Mouse (Mus musculus) embryo, embryonic 10 days (tissue): ENCODE results near the gene Clybl.

ENCODE experiments used
- DNase-seq: peaks from one replicate; pipeline ENCODE4 v3.0.0-alpha.2; 2015; ENCODE audit warnings: low spot score

Gene Clybl

DNA sequence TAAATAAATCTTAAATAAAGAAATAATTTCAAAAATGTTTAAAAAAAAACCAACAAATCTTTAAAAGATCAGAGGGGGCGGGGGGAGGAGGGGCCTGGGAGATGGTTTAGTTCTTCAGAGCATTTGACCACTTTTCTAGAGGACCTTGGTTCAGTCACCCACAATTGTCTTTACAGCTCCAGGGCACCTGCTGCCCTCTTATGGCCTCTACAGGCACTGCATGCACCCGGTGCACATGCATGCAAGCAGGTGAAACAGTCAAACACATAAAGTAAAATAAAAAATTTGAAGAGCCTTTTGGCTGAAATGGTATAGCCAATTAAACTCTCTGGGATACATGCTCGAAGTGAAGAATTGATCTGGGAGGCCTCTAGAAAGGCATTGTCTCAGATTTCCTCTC lies 67.6 kb downstream of the Clybl start:
- DNase-seq: no peak

DNA sequence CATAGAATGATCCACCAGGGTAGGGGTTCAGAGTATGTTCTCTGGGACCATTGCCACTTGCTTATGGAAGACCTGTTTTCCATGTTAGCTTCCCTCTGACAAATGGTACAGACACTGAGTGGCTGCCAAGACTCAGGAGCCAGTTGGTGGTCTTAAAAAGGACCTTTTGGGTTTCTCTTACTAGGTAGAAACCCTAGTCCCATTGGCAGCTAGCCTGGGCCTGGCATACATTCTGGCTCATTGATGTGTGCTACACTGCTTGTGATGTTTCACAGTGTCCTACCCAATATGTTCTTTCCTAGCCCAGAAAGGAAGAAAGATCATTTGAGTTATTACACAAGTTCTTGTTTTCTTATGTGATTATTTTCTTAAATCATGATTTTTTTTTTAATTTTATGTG lies 69.8 kb downstream of the Clybl start:
- DNase-seq: no peak

DNA sequence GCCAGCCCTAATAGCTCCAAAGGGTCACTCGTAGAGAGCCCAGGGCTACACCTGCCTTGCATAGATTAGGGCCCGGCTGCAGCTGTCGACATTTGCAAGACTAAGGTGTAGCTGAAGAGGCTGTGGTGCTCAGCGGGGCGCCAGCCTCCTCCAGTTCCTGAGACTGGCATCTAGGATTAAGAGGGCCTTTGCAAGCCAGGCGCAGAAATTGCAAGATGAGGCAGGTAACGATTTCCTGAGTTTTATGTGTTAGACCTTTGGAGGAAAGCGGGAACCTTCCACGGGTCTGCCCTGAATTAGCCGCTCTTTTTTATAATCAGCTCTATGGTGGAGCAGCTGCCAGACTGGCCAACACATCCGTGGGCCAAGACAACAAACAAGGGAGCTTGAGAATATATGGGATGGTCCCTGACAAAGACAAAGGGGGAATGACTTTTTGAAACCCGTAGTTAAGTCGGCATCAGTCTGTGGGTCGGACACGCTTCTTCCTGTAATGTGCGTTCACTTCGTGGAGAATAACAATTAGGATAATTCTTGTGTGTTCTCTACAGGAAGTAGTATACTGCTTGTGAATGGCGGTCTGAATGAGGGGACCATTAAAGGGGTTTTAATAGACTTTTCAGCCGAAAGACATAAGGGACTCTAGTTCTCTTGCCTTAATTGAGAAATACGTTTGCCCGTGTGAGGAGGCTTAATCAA lies 74.2 kb downstream of the Clybl start:
- no peak for DNase-seq

DNA sequence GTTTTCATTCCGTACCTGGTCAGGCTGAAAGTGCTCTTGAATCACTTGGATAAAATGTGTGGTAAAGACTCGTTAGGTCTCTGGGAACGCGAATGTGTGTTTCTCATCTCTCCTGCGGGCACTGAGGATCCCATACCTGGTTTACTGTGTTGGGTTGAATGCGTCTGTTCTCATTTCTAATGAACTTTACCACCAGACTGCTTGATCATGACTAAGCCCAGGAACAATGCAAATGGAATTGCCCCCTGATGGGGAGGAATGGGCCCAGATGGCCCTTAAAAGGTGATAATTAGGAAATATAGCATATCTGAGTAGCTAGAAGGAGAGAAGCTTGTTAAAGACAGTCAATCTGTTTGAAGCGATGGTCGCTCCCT lies 74.7 kb downstream of the Clybl start:
- DNase-seq: no peak

DNA sequence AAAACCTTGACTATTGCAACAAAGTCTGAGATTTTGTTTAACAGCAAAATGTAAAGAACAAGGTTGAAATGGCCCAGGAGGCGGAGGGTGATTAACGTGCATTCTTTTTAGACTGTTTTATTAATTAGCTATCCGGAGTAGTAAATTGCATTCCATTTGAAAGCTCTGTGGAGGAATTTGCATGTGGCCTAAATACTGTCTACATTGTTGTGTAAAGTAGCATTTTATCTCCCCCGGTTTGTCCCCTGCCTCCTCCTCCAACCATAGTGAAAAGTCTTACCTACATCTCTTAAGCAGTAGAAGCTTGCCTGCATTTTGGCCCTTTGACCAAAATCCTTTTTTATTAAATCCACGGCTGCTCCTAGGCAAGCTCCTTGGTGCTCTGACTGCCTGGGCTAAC lies 76.8 kb downstream of the Clybl start:
- DNase-seq: no peak

DNA sequence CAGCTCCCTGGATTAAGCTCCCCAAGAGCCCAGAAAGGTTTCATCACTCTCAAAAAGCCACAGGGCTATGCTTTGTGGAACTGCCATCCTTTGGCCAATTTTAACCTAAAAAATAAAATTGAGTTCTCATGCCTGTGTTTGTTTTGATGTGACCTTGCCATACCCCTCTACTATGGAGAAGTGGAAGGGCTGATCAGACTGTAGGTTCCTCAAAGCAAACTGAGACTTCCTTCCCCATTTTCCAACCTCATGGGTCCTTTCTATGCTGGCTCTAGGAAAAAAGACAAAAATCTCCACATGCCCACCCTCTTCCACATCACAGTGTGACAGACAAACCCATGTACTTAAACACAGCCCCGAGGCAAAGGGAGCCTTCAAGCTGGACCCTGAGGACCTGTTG lies 79.7 kb downstream of the Clybl start:
- no peak for DNase-seq

DNA sequence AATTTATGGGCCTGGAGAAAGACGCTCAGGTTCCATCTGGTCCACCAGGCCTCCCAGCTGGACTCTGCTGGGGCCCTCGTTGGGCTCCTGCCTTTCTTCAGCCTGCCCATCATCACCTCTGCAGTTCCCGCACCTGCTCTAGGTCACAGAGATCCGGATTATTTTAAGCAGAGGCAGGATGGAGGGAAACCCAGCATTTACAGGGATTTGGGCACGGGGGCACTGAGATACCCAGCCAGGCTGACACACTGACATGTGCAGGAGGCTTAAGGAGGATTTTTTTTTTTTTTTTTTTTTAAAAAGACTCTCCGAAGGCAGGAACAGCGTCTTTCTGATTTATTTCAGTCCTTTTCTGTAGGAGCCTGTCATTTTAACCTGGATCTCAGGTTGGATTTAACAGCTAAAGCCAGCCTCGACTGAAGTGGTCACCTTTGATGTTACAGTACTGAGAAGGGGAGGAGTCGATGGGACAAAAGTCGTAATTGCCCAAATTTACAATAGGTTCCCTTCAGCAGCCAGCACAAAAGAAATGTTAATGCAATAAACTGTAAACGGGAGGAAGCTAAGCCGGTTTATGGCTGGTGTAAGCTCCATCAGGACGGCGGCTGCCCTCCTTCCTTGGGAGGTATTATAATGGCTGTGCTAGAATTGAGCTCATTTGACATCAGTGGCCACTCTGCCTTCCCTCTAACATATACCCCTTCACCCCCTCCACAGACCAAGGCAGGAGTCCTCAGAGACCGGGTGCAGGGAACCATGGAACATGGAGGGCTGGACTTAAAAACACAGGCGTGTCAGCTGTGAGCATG lies 81.6 kb downstream of the Clybl start:
- no peak for DNase-seq

DNA sequence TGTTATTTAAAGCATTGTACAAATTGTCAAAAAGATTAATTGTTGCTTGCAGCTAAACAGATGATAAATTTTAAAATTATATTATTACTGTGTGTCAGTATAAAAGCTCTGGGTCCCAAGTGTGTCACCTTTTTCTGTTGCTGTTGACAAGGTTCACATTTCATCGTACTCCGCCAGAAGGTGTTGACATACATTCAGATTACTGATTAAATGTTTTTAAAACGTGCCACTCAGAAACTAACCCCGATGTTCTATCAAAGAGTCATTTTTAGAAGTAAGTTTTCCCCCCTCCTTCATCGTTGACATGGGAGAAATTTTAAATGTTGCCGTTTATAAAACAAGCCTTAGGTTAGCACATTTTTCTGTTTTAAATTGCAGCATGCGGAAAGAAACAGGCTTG lies 83.7 kb downstream of the Clybl start:
- no peak for DNase-seq

DNA sequence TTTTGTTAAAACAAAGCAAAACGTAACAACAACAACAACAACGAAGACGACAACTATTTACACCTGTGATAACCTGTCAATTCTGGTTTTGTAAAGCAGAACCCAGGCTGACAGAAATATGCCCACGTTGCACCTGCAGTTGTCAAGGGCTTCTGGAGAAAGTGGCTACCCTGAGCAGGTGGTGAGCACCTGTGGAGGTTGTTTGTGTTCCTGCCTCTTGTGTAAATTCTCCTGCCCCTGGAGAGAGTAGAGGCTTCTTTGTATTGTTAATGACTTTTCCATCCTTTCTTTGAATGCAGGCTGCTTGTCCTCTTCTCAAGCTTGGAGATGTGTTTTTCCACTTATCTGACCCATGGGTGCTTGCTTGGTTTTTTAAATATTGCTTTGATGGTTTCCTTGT lies 86.1 kb downstream of the Clybl start:
- DNase-seq: no peak

DNA sequence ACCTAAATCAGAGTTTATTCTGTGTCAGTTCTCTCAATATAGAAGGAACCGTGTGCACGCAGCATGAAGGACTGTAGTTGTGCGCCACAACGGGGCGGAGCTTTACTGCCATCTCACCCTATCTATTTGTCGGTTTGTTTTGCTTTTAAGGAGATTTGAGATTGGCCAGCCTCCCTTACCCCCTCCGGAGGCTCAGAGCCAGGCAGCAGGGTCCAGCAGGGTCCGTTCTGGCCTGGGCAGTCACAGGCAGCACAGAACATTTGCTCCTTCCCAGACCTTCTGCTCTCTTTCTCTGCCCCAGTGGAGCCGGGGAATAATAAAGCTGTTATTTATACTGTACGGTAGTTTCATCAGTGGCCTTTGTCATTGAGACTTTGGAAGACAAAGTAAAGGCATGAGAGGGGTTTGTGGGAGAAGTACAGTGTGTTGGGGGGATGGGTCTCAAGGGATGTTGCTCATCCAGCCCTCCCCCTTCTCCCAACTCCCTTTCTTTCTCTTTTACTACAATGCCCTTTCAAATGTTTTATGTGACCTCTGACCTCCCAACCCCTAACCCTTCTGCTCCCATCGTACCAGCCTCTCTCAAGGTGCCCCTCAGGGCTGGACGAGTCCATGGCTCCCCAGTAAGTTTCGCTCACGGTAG lies 89.7 kb downstream of the Clybl start:
- peak; percentile 40 for DNase-seq

DNA sequence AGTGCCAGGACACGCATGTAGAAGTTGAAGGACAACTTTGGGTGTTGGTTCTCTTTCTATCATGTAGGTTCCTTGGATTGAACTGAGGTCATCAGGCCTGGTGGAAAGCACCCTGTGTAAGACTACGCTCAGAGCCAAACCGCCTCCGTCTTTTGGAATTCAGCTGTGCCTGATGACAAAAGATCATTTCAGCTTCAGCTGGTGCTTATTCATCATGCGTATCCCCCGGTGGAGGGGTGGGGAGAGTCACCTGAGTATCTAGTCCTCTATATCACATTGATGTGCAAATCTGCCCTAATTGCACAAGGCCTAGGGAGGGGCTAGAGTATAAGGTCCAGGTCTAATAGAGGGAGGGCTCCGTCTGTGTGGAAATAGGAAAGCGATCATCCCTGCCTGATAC lies 95.6 kb downstream of the Clybl start:
- DNase-seq: no peak

DNA sequence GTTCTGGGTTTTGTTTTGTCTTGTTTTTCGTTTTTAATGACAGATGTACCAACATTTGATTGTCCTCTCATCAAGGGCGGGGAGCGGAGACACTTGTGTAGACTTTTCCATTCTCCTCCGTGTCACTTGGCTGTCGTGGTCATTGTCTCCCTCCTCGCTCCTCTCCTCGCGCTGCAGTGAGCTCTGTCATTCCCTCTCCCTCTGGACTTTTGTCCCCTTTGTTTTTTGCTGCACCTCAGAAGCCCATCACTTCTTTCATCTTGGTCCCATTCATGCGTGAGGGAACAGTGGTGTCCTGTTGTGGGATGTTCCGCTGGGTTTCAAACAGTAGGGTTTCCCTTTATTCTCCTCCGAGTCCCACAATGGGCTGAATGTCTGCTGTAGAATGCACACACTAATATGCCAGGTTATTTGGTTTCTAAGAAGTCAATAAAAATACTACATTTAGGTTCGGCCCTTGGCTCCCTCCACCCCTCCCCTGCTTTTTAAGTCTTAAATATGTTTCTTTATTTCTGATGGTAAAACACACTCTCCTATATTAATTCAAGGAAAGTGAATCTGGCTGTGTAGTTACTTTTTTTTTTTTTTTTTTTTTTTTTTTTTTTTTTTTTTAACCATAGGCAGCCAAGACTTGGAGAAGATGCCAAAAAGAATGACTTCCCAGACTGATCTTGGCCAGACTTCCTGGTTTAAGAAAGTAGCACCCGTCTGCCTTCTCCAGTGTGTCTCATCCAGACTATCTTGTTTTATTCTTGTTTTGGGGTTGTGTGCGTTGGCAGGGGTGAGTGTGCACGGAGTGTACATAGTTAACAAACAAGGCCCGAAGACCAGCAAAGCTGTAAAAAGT lies 98.2 kb downstream of the Clybl start:
- DNase-seq: peak; percentile 73

DNA sequence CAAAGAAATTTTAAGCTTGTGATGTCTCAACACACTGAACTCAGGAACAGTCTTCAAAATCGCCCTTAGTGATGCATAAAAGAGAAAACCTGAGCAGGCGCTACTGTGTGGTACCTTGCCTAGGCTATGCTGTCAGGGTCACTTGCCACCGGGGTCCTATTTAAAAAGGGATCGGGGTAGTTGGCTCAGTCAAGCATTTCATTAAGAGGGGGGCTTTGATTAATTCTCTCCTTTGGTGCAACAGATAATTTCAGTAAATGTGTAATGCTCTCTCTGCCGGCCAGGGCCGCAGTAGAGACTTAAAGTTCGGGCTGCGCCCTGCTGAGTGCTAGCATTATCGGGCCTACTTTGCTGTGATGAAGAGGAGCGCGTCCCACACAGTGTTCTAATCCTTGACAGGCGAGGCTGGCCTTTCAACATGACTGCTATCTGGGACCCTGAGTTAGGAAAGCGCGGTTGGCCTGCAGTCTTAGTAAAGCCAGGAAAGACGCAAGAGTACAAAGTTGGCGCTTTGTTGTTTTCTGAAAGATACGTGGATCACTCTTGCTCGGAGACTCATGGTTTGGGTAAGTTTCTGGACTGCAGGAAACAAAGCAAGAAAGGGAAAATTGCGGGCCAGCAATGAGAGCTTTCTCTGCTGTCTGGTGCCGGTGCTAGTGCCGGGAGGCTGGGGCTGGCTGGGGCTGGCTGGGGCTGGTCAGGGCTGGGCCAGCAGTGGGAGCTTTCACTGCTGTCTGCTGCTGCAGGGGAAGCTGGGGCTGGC lies 99.0 kb downstream of the Clybl start:
- peak; percentile 63 for DNase-seq

DNA sequence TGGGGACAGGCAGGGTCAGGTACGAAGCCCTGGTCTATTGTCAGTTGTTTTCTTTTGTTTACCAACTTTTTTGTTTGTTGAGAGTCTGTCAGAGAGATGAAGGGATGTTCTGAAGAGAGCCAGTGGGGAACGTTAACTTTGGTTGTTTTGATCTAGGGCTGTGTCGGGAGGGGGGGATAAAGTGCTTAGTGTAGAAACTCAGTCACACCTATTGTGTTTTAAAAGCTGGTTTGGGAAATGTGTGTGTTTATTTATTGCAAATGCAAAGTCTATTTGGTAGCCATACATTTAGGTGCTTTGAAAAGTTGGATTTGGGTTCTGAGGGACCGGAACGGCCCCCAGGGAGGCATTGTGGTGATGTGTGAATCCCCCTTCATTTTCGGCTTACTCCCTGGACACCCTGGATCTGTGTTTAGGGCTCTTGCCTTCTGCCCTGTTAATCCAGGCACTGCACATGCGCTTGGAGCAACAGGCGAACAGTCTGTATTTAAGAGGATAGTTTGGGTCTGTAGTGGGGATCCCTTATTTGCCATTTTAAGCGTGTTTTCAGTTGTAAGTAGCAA lies 99.6 kb downstream of the Clybl start:
- DNase-seq: peak; percentile 48

DNA sequence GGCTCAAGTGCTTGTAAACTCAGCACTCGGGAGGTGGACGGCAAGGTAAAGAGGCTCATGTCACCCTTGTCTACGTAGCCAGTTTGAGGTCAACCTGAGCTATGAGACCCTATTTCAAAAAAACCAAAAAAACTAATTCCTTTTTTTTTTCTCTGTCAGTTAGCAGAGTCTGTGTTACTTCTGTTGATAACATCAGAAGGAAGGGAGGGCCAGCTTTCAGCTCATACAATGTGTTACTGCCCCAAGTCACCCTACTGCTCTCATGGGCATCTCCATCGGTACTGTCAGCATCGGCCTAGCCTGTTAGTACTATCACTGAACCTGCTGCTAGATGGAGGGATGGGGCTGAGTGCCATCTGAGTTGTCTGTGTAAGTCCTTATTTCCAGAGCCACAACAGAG lies 102.5 kb downstream of the Clybl start:
- no peak for DNase-seq

DNA sequence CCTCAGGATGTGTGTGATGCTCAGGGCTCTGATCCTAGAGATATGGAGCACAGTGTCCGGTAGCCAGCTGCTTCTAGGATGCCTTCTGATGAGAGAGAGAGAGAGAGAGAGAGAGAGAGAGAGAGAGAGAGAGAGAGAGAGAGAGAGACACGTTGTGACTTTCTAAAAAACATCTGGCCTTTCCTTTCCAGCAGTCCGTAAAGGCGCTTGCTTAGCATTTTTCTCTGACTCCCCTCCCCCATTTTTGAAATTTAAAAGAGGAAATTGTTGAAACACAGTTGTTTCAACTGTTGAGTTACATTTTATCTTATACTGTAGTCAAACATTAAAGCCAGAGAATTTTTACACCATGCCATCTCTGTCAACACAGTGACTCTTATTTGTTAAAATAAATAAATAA lies 114.9 kb downstream of the Clybl start:
- DNase-seq: no peak

DNA sequence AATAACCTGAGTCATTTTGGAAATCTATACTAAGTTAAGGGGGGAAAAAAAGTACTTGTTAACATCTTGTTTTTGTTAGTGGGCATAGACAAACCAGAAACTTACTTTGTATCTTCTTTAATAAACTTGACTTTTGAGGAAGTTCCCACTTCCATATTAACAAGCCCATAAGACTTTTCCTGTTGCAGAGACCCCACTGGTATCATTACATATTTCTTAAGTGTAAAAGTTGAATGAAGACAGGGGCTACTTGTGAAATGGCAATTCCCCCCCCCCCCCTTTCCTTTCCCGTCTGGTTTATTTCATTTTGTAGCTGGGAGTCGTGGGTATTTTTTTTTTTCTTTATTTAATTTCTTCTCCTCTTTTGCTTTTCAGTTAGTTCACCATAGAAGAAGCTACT lies 115.4 kb downstream of the Clybl start:
- no peak for DNase-seq

DNA sequence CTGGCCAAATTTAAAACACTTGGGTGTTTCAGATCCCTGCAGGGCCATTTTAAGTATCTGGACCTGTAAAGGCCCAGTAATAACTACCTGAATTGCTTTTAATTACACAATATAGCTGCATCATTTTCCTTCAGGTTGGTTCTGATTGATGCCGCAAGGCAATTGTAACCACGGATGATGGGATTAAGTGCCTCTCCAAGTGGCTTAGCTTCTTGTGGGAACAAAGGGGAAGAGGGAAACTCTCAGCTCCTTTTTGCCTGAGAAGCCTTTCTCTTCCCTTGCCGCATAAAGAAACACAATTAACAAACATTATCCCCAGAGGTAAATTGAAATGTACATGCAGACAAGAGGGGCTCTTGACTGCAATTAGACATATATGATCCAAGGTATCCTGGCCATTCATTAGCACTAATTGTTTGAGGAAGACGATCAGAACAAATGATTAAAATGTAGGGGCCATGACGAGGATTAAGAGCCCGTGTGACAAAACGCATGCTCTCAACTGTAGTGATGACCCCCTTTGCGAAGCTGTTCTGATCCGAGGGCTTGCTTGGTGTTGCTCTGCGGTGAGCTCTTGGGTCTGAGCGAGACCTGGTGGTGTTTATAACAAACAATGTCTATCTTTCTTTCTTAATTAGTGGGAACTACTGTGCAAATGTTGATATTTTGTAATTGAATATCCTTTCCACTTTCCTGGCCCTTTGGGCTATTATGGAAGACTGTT lies 116.0 kb downstream of the Clybl start:
- DNase-seq: no peak

DNA sequence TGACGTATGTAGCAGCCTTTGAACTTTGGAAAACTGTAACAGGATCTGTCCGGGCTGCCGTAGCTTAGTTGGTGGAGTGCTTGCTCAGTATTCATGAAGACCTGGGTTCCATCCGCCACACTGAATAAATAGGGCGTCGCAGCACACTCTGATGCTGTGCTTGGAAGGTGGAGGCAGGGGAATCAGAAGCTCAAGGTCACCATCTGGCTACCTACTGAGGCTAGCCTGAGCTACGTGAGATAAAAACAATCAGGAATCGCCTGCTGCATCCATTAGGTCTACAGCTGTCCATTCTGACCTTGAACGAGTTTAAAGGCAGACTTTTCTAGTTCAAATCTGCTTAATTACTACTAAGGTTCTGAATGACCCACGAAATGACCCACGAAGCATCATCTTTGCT lies 118.8 kb downstream of the Clybl start:
- DNase-seq: no peak

DNA sequence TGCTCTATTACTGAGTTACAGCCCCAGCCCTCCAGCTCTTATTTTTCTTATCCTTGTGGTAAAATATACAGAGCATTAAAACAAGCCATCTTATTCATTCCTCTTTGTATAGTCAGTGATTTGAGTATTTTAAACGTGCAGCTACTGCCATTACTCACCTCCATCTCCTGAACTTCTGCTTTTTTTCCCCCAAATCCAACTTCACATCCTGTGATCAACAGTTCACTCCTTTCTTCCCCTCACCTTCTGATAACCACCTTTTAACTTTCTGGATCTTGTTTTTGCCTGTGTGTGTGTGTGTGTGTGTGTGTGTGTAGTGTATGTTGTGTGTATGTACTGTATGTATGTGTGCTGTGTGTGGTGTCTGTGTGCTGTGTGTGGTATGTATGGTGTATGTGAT lies 122.3 kb downstream of the Clybl start:
- DNase-seq: no peak

DNA sequence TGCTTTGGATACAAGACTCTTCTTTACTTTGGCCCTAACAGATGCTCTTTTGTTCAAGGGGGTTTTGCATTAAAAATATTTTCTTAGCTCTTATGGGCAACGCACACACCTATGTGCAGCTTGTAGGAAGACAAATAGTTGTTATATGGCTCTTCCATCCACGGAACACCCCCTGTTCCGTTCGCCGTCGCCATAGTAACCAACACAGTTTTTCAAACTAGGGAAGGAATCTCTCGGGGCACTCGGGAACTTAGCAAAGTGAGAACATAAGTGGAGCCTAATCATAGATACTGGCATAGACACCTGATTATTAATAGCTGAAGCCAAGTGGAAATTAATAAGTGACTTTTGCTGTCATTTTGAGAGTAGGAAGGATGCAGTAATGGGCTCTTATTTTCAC lies 123.6 kb downstream of the Clybl start:
- no peak for DNase-seq
